Mouse (Mus musculus) C2C12 (cell line): Measurements from ENCODE around the gene Map7.

Experiments
- CEBPB ChIP-seq: IDR thresholded peaks from one replicate; pipeline ENCODE4 v1.6.1; 2011; ENCODE audit warnings: low read depth, mild to moderate bottlenecking, control low read depth, moderate library complexity
- CTCF ChIP-seq: IDR thresholded peaks from one replicate; pipeline ENCODE4 v1.5.1; 2011; ENCODE audit not compliant: control insufficient read depth, insufficient read depth, insufficient read length
- FOSL1 ChIP-seq: IDR thresholded peaks from one replicate; pipeline ENCODE4 v1.8.0; 2011; ENCODE audit warnings: mild to moderate bottlenecking, low read length; ENCODE audit not compliant: poor library complexity, insufficient read depth, severe bottlenecking
- MAX ChIP-seq: IDR thresholded peaks from one replicate; pipeline ENCODE4 v1.6.1; 2011; ENCODE audit warnings: mild to moderate bottlenecking, control low read depth
- MYOD1 ChIP-seq: IDR thresholded peaks from one replicate; pipeline ENCODE4 v1.6.1; 2011; ENCODE audit warnings: low read depth; ENCODE audit not compliant: control insufficient read depth, insufficient read length
- MYOG ChIP-seq: IDR thresholded peaks from one replicate; pipeline ENCODE4 v1.6.1; 2011; ENCODE audit not compliant: control insufficient read depth, insufficient read length; ENCODE audit errors: extremely low read depth
- USF1 ChIP-seq: IDR thresholded peaks from one replicate; pipeline ENCODE4 v1.6.1; 2011; ENCODE audit warnings: low read depth, mild to moderate bottlenecking, control low read depth, moderate library complexity

GRCm38 (mm10) chr10:20234466-20234865 is 86.2 kb downstream of the Map7 start:
- TF ChIP-seq CTCF (no peak), MAX (no peak), MYOG (no peak), USF1 (no peak), CEBPB (no peak), MYOD1 (no peak), FOSL1 (no peak)
